Mouse (Mus musculus): ENCODE measurements around the gene Snx7. TPM values are rescaled to one million over a fixed set of nuclear protein-coding genes. Genes with fewer than 3 reads are reported as not detected.

Gene Snx7
- polyA plus RNA-seq, 1 experiment from 2014 or later: 9.0 TPM

Small RNA genes lying within 50 kb of the gene (microRNA-seq; reads per million reads assigned to microRNA genes)
- not detected for gene Gm24811

All from midbrain, embryonic 14.5 days (tissue).